Mouse (Mus musculus) R1 (cell line): Measurements from ENCODE around the gene Lep.
A peak's percentile ranks its signal among the peaks of the same experiment; 100 is the strongest.

Experiments used
- DNase-seq: peaks from one replicate; pipeline ENCODE4 v3.0.0-alpha.2; 2018; ENCODE audit warnings: low read depth, low spot score

The Lep gene

GRCm38 (mm10) chr6:29117417-29118104 lies 57.5 kb downstream of the Lep start:
- peak; percentile 20 for DNase-seq

DNA sequence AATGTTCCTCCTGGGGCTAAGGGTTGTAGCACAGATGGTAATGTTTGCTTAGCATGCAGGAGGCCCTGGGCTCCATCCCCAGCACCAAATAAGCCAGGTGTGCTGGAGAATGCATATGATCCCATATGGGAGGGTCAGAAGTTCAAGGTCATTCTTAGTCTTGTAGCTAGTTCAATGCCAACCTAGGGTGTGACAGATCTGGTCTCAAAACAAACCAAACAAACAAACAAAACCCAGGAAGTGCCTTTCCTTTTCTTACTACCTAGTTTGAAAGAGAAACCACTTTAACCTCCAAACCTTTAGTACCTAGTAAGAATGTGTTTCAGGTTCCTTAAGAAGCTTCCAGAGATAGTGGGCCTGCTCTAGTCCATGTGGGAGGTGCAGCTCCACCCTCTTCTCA lies 58.2 kb downstream of the Lep start:
- DNase-seq = peak; percentile 93

- DNase-seq = peak; percentile 74
Measured at GRCm38 (mm10) chr6:29118963-29119362, 58.9 kb downstream of the Lep start.

GRCm38 (mm10) chr6:29119990-29120389 lies 60.0 kb downstream of the Lep start:
- no peak for DNase-seq
